Mouse (Mus musculus): Measurements from ENCODE around the gene Metap1. TPM values are rescaled to one million over a fixed set of nuclear protein-coding genes. Genes with fewer than 3 reads are reported as not detected.

Gene Metap1
- 51.8 and 54.1 TPM in 2 replicates for polyA plus RNA-seq (2014; fragmentation: Nextera tagmentation; extraction: Ambion mirVana)

- Histone ChIP-seq H3K4me3 (ENCODE audit: low read depth, low read length) (peak within 1 kb of the TSS; percentile 94), H3K27me3 (replicated peaks; ENCODE audit: control insufficient read depth, insufficient read depth, low read length) (no peaks in the 10 kb centered on the region), H3K9me3 (ENCODE audit: control insufficient read depth, low read length) (0 out of 2 replicates have a peak, but pooled peaks cover 2% of the 10 kb centered on the region), H3K9ac (ENCODE audit: low read depth, low read length) (peak within 1 kb of the TSS; percentile 85), H3K27ac (ENCODE audit: low read depth, low read length) (peak within 1 kb of the TSS; percentile 77), H3K4me1 (replicated peaks; ENCODE audit: control insufficient read depth, insufficient read depth, low read length) (peaks cover 7% of the 10 kb centered on the region), H3K36me3 (ENCODE audit: control insufficient read depth, insufficient read depth, low read length) (peaks cover 13% of the 10 kb centered on the region), H3K4me2 (peak within 1 kb of the TSS; percentile 88)
- under 1% methylated on average over 44 of the region's 65 CpGs for WGBS
- peak; percentile 97 for ATAC-seq (replicated peaks; ENCODE audit: low FRiP score)
- DNase-seq (ENCODE audit: low spot score): peak; percentile 98
Measured at GRCm38 (mm10) chr3:138489327-138490033, at the start of gene Metap1. Gene Metap1 (minus strand): TSS chr3:138489515.

- Histone ChIP-seq H3K4me2 (no peak overlapping the region), H3K4me3 (ENCODE audit: low read depth, low read length) (no peak overlapping the region), H3K36me3 (ENCODE audit: control insufficient read depth, insufficient read depth, low read length) (no peaks in the 10 kb centered on the region), H3K27ac (ENCODE audit: low read depth, low read length) (no peak overlapping the region), H3K9me3 (ENCODE audit: control insufficient read depth, low read length) (no peaks in the 10 kb centered on the region), H3K27me3 (replicated peaks; ENCODE audit: control insufficient read depth, insufficient read depth, low read length) (no peaks in the 10 kb centered on the region), H3K9ac (ENCODE audit: low read depth, low read length) (no peak overlapping the region), H3K4me1 (replicated peaks; ENCODE audit: control insufficient read depth, insufficient read depth, low read length) (peaks cover 30% of the 10 kb centered on the region)
- 90% methylated on average over 2 of the region's 2 CpGs for WGBS
- ATAC-seq (replicated peaks; ENCODE audit: low FRiP score) (no peak), DNase-seq (ENCODE audit: low spot score) (no peak)
Measured at GRCm38 (mm10) chr3:138536031-138536430, 46.7 kb upstream of the Metap1 start.

GRCm38 (mm10) chr3:138532764-138533163, 43.4 kb upstream of the Metap1 start:
- Histone ChIP-seq H3K9ac (ENCODE audit: low read depth, low read length) (no peak overlapping the region), H3K4me1 (replicated peaks; ENCODE audit: control insufficient read depth, insufficient read depth, low read length) (peaks cover 49% of the 10 kb centered on the region), H3K27ac (ENCODE audit: low read depth, low read length) (no peak overlapping the region), H3K4me3 (ENCODE audit: low read depth, low read length) (no peak overlapping the region), H3K27me3 (replicated peaks; ENCODE audit: control insufficient read depth, insufficient read depth, low read length) (no peaks in the 10 kb centered on the region), H3K36me3 (ENCODE audit: control insufficient read depth, insufficient read depth, low read length) (no peaks in the 10 kb centered on the region), H3K9me3 (ENCODE audit: control insufficient read depth, low read length) (no peaks in the 10 kb centered on the region), H3K4me2 (no peak overlapping the region)
- ATAC-seq (replicated peaks; ENCODE audit: low FRiP score): no peak
- no peak for DNase-seq (ENCODE audit: low spot score)
- WGBS: 38% methylated on average over 2 of the region's 2 CpGs

- peak overlapping the region; percentile 39 for H3K4me2 ChIP-seq
- no peaks in the 10 kb centered on the region for H3K27me3 ChIP-seq (replicated peaks; ENCODE audit: control insufficient read depth, insufficient read depth, low read length)
- no peak overlapping the region for H3K27ac ChIP-seq (ENCODE audit: low read depth, low read length)
- H3K9ac ChIP-seq (ENCODE audit: low read depth, low read length): no peak overlapping the region
- no peak for ATAC-seq (replicated peaks; ENCODE audit: low FRiP score)
- WGBS: 46% methylated on average over 12 of the region's 12 CpGs
- no peaks in the 10 kb centered on the region for H3K36me3 ChIP-seq (ENCODE audit: control insufficient read depth, insufficient read depth, low read length)
- no peaks in the 10 kb centered on the region for H3K9me3 ChIP-seq (ENCODE audit: control insufficient read depth, low read length)
- no peak for DNase-seq (ENCODE audit: low spot score)
- no peak overlapping the region for H3K4me3 ChIP-seq (ENCODE audit: low read depth, low read length)
- H3K4me1 ChIP-seq (replicated peaks; ENCODE audit: control insufficient read depth, insufficient read depth, low read length): peaks cover 46% of the 10 kb centered on the region
Measured at GRCm38 (mm10) chr3:138531479-138532181, 42.3 kb upstream of the Metap1 start.

- 59% methylated on average over 8 of the region's 8 CpGs for WGBS
Measured at GRCm38 (mm10) chr3:138530578-138531478, 41.5 kb upstream of the Metap1 start.

GRCm38 (mm10) chr3:138528265-138528664, 39.0 kb upstream of the Metap1 start:
- Histone ChIP-seq H3K9ac (ENCODE audit: low read depth, low read length) (peak overlapping the region; percentile 99), H3K4me3 (ENCODE audit: low read depth, low read length) (peak overlapping the region; percentile 100), H3K4me1 (replicated peaks; ENCODE audit: control insufficient read depth, insufficient read depth, low read length) (peaks cover 44% of the 10 kb centered on the region), H3K4me2 (peak overlapping the region; percentile 83), H3K9me3 (ENCODE audit: control insufficient read depth, low read length) (no peaks in the 10 kb centered on the region), H3K36me3 (ENCODE audit: control insufficient read depth, insufficient read depth, low read length) (no peaks in the 10 kb centered on the region), H3K27ac (ENCODE audit: low read depth, low read length) (peak overlapping the region; percentile 97; the same call in 1 of the 2 replicates), H3K27me3 (replicated peaks; ENCODE audit: control insufficient read depth, insufficient read depth, low read length) (no peaks in the 10 kb centered on the region)
- DNase-seq (ENCODE audit: low spot score) (no peak), ATAC-seq (replicated peaks; ENCODE audit: low FRiP score) (no peak)
- 2% methylated on average over 16 of the region's 16 CpGs for WGBS

More at GRCm38 (mm10) chr3:138530578-138531478, 41.5 kb upstream of the Metap1 start:
- Histone ChIP-seq H3K4me3 (ENCODE audit: low read depth, low read length) (no peak overlapping the region), H3K9me3 (ENCODE audit: control insufficient read depth, low read length) (no peaks in the 10 kb centered on the region), H3K4me2 (peak overlapping the region; percentile 50), H3K4me1 (replicated peaks; ENCODE audit: control insufficient read depth, insufficient read depth, low read length) (peaks cover 46% of the 10 kb centered on the region), H3K27me3 (replicated peaks; ENCODE audit: control insufficient read depth, insufficient read depth, low read length) (no peaks in the 10 kb centered on the region), H3K27ac (ENCODE audit: low read depth, low read length) (no peak overlapping the region; the same call in 1 of the 2 replicates), H3K9ac (ENCODE audit: low read depth, low read length) (no peak overlapping the region), H3K36me3 (ENCODE audit: control insufficient read depth, insufficient read depth, low read length) (no peaks in the 10 kb centered on the region)
- ATAC-seq (replicated peaks; ENCODE audit: low FRiP score) (no peak), DNase-seq (ENCODE audit: low spot score) (no peak)

GRCm38 (mm10) chr3:138527667-138528231, 38.4 kb upstream of the Metap1 start:
- H3K27me3 ChIP-seq (replicated peaks; ENCODE audit: control insufficient read depth, insufficient read depth, low read length): no peaks in the 10 kb centered on the region
- DNase-seq (ENCODE audit: low spot score) (peak; percentile 76), ATAC-seq (replicated peaks; ENCODE audit: low FRiP score) (peak; percentile 67)
- H3K4me2 ChIP-seq: peak overlapping the region; percentile 83
- H3K4me3 ChIP-seq (ENCODE audit: low read depth, low read length): peak overlapping the region; percentile 100
- no peaks in the 10 kb centered on the region for H3K36me3 ChIP-seq (ENCODE audit: control insufficient read depth, insufficient read depth, low read length)
- peaks cover 39% of the 10 kb centered on the region for H3K4me1 ChIP-seq (replicated peaks; ENCODE audit: control insufficient read depth, insufficient read depth, low read length)
- no peaks in the 10 kb centered on the region for H3K9me3 ChIP-seq (ENCODE audit: control insufficient read depth, low read length)
- H3K27ac ChIP-seq (ENCODE audit: low read depth, low read length): peak overlapping the region; percentile 97
- WGBS: under 1% methylated on average over 55 of the region's 64 CpGs
- peak overlapping the region; percentile 99 for H3K9ac ChIP-seq (ENCODE audit: low read depth, low read length)
